Mouse (Mus musculus) spleen, postnatal 4 days (tissue): ENCODE results near the gene Papss1.

Experiments used
- DNase-seq, 2 experiments: peaks; one replicate each; pipeline ENCODE4 v3.0.0; 2022; ENCODE audit warnings: low spot score in 2 of 2

The Papss1 gene

DNA sequence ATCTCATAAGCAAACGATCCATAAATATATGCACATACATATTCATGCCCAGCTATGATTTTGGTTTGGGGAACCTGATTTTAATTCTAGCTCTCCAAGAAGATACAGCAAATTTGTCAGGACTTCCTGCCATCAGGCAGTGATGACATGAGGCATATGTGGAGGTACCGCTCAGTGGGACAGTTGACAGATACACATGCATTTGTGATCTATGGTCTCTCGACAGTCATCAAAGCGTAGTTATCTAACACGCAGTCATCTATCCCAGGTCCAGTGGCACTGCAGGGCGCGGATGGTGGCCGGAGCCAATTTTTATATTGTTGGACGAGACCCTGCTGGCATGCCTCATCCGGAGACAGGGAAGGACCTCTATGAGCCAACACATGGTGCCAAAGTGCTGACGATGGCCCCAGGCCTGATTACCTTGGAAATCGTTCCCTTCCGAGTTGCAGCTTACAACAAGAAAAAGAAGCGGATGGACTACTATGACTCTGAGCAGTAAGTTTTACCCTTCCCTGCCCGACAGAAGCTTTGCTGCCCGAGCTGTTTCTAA is 66.8 kb downstream of the Papss1 start:
- no peak for DNase-seq

DNA sequence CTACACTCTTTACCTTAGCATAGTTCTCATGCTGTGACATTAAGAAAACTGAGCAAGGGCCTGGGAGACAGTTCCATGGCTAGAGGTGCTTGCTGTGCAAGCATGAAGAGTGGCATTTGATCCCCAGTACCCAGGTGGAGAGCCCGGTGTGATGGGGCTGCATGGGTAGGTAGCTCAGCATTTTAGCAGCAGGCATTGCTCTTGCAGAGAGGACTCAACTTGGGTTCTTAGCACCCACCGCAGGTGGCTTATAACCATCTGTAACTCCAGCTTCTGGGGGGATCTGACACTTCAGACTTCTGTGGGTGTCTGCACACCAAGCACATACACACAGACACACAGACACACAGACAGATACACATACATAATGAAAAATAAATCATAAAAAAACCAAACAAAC is 69.5 kb downstream of the Papss1 start:
- no peak for DNase-seq

DNA sequence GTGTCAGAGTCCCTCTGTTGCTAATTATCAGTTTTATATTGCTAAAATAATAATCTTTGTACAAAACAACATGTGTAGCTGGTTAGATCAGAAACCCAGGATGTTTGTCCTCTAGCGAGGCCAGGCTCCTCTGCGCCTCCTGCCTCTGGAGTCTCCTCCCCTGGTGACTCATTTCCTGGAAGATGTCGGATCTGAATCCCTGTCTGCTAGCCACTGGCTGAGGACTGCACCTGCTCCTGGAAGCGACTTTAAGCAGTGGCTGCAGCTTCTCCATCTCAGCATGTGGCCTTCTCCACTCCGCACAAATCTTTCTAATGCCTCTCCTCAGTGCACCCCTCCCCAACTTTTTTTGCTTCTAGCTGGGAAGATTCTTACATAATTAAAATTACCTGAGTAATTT is 71.6 kb downstream of the Papss1 start:
- no peak for DNase-seq

DNA sequence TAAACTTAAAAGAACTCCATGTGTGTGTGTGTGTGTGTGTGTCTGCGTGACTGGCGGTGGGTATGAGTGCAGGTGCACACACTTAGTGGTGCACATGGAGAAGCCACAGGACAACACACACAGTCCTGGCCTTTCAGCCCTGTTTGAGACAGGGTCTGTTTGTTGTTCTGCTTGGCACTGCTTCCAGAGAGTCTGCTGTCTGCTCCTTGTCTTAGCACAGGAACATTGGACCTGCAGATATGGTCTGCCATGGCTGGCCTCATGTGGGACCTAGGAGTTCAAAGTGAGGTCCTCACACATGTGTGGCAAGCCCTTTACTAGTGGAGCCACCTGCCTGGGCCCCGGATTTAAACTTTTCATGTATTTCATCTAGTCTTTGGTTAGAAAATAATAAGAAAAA is 72.4 kb downstream of the Papss1 start:
- no peak for DNase-seq

DNA sequence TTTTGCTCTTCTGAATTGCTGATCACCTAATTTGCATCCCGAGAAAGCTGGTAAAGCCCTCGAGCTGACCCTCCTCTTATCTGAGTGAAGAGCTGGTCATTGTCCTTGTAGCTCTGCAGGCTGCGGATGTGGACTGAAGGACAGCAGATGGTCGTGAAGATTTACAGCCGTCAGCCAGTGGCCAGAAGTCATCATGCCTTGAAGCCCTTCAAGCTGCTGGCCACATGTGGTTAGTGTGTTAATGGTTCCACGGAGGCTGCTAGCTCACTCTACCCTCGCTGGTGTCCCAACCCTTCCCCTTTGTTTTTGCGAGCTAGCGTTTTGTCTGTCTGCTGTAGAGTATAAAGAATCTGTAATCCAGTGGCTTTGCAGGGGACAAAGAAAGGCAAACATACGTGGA is 73.1 kb downstream of the Papss1 start:
- no peak for DNase-seq

DNA sequence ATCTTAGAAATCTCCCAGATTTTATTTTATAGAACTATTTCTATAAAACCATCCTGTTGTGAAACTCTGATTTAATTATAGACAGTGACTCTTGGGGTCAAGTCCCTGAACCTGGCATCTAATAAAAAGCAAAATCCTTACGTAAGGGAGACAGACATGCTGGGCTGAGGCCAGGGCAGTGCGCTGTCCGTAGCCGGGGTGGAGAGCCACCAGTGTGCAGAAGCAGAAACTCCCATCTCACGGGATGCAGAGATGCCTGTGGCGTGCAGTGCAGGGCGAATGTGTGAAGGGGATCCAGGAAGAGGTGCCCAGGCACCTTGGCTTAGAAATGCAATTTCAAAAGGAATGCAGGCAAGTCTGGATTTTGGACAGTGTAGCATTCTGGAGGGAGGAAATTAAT is 73.6 kb downstream of the Papss1 start:
- no peak for DNase-seq

DNA sequence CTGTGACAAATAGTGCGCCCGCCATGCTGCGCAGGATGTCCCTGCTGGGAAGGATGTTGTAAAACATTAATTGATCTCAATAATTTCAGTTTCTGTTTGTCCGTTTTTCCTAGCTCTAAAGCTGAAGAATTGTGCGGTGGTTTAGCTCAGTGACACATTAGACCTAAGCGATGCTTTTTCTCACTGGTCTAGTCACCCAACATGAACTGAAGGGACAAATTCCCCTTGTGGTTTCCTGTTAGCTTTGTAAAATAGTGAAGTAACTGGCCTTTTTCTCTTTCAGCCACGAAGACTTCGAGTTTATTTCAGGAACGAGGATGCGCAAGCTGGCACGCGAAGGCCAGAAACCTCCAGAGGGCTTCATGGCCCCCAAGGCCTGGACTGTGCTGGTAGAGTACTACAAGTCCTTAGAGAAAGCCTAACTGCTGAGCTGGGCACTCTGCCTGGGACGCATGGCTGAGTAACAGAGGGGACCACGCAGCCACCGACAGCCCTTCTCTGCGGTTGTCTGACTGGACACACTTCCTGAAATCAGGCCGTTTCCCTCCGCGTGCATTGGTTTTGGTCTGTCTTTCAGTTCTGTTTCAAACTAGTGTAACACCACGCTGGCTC is 78.2 kb downstream of the Papss1 start:
- DNase-seq = peak in 1 of 2 experiments; percentile 17

DNA sequence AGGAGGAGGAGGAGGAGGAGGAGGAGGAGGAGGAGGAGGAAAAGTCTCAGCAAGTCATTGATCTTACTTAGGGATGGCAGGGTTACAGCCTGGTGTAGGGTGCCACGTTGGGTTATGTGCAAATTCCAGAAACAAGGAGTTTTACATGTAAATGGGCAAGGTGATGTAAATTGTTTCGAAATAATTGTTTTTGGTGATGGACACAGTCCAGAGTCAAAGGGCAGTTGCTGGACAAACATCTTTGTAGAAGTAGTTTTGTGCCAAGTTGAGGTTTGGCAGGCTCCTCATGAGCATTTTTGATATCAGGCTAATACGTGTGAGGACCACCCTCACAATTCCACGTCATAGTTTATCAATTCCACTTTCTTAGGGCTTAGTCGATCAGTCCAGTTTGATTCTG is 80.6 kb downstream of the Papss1 start:
- no peak for DNase-seq

DNA sequence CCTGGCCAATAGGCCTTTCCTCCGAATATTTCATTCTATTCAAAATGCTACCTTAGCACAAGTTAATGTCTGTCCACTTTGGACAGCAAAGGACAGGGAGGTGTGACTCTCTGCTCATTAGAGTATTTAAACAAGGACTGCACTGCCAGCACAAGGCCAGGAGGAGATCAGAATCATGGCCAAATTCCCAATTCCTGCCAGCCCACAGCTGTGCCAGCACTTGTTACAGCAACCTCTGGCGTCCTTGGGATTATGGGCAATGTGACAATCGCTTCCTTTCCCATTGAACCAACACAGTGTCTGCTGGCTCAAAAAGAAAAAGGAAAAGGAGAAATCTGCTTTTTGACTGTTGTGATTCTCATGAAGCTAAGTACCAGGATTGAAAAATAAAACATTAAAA is 89.8 kb downstream of the Papss1 start:
- no peak for DNase-seq

DNA sequence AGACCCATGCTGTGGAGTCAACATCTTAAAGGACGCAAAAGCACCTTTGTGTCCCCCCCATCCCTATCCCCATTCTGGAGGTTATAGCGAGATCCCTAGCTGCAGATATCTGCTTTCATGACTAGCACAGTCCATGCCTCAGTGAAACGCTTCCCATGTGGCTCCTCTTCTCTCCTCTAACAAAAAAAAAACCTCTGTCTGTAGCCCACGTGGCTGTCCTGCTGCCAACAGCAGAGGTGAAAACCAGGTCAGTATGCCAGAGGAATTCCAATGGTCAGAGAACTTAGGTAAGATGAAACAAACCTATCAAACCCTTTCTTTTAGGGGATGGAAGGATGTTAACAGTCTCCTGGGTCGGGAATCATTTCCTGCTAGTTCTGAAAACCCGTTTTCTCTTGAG is 91.5 kb downstream of the Papss1 start:
- DNase-seq = no peak

DNA sequence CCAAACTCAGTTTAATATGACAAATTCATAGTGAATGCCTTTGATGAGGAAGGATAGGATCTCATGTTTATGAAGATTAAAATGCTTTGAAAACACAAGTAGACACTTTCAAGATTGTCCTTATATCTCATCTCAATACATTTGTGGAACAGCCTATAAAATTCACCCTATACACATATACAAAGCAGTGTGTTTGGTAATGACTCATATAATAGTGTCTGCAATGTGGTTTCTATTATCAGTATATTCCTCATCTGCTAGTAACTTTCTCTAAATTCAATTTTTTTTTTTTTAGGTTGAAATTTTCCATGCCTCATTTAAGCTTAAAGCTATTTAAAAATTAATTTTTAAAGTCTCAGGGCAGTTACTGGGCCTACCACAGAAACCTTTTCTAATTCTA is 95.6 kb downstream of the Papss1 start:
- no peak for DNase-seq

DNA sequence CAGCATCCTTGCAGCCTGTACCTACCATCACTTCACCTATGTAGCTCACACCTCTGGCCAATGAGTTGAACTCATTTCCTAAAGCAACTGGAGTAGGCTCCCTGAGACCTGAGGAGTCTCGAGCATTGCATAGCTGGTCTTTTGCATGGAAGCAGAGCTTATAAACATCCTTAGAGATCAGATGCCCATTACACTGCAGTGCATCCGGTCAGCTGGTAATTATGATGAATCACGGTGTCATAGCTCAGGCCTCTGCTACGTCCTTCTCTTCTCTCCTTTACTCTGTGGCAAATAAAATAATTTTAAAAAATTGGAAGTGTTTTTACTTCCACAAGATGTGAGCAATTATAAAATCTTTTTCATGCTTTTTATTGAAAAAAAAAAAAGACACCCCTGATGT is 96.1 kb downstream of the Papss1 start:
- no peak for DNase-seq

DNA sequence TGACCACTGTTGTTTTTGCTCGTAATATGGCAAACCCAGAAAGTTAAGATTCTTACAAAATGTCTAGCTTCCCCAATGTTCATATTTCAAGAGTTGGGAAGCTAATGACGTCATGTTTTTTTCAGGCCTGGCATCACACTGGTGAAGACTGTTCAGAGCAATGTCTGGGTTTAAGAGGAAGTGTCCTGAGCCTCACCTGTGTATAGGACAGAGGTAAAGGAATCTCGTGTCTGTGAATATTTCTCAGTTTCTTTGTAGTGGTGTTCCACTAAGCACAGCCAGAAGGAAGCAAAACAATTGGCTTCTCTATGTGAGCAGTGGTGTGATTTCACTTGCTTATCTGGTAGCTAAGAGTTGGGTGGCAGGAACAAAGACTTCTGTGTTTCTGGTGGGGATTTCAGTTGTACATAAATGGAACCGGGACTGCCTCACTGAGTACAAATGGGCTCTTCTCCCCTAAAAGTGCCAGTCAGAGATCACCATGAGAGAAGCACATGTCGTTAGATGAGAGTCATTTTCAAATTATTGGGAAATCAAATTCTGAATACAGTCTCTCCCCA is 98.1 kb downstream of the Papss1 start:
- DNase-seq = no peak

DNA sequence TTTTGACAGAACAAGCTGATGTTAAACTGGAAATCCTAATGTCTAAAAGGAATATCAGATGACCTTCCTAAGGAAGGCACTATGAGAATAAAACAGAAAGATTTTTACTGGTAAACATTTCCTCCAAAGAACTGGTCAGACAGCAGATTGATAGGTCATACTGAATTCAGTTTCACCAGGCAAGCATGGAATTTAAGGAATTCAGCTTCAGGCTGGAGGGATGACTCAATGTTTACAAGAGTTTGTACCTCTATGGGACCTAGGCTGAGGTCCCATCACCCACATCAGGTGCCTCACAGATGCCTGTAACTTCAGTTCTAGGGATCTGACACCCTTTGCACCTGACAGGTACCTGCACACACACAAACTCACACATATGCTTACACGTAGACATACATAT is 105.3 kb downstream of the Papss1 start:
- no peak for DNase-seq

DNA sequence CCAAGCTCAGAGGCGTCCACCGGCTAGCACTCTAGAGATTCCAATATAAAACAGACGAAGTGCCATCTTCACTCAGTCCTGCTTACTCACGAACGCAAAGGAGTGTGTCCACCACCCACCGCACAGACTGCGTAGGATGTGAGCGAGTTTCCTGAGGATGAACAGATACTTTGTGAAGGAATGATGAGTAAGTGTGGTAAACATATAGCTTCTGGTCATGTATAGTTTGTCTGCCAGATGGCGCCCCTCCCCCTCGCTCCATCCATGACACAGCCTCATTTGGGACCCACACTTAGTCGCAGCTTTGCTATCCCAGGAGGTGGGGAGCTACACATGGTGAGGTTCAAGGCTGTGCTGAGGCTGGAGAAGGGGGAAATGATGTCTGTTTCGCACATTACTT is 121.5 kb downstream of the Papss1 start:
- DNase-seq = no peak

DNA sequence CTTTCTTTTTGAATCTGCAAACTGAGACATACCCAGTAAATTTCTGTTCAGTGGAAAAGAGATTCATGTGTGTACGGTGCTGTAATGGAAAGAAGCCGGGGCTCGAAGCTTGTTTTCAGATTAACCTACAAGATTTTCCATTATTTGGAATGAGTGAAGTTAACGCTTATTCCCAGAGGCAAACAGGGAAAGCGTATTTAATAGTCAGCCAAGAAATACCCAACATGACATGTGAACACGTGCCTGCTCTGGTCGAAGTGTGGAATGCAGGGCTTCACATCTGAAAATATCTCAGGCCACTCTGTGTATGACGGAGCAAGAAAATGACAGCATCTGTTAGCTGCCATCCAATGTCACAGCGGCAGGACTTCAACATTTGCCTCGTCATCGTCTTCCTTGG is 125.4 kb downstream of the Papss1 start:
- no peak for DNase-seq

DNA sequence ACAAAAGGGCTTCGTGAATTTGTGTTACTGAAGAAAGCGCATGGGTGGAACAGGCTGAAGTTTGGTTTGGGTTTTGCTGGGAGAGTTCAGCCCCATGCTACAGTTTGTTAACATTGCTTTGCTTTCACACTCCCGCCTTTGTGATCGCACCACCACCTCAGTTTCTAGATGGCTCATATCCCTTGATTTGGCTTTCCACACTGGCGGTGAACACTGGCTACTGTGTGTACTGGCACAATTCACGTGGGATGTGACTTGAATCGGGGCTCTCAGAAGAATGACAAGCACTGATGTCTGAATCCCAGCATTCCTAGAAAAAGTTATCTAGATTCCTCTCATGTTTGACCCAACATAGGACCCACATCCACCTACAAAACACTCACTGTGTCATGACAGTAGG is 126.0 kb downstream of the Papss1 start:
- DNase-seq = no peak

DNA sequence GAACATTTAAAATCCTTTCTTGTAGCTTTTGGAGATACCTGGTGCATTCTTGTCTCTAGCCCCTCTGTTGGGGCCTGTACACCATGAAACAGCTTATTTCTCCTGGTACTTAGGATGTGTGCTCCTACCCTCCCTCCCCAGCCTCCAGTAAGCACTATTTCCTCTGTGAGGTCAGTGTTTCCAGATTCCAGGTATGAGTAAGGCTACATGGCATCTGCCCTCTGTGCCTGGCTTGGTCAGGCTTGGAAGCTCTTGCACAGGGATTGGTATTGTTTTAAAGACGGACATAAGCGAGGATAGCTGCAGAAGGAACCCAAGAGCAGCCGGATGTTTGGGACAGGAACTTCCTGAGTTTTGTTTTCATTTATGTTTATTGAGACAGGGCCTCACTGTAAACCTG is 126.6 kb downstream of the Papss1 start:
- DNase-seq = no peak
